Mouse (Mus musculus) cerebellum, adult 11-12 months (tissue): ENCODE results near the gene Efcab9.

Experiments
- DNase-seq: peaks from one replicate; pipeline ENCODE4 v3.0.0; 2022

The Efcab9 gene

GRCm38 (mm10) chr11:32531871-32532764 lies at the start of gene Efcab9:
Gene Efcab9 (minus strand): TSS chr11:32532081.
- peak; percentile 54 for DNase-seq

- DNase-seq, result no peak
Measured at GRCm38 (mm10) chr11:32581031-32581430, 49.1 kb upstream of the Efcab9 start.

GRCm38 (mm10) chr11:32580305-32580947 lies 48.5 kb upstream of the Efcab9 start:
- no peak for DNase-seq

- no peak for DNase-seq
Measured at GRCm38 (mm10) chr11:32576760-32577050, 44.8 kb upstream of the Efcab9 start.

GRCm38 (mm10) chr11:32575964-32576759 lies 44.3 kb upstream of the Efcab9 start:
- DNase-seq, result no peak

GRCm38 (mm10) chr11:32573669-32574068 lies 41.8 kb upstream of the Efcab9 start:
- no peak for DNase-seq

GRCm38 (mm10) chr11:32571103-32571502 lies 39.2 kb upstream of the Efcab9 start:
- no peak for DNase-seq

GRCm38 (mm10) chr11:32568637-32569293 lies 36.9 kb upstream of the Efcab9 start:
- no peak for DNase-seq

- no peak for DNase-seq
Measured at GRCm38 (mm10) chr11:32568060-32568459, 36.2 kb upstream of the Efcab9 start.

- no peak for DNase-seq
Measured at GRCm38 (mm10) chr11:32567000-32567855, 35.3 kb upstream of the Efcab9 start.

- no peak for DNase-seq
Measured at GRCm38 (mm10) chr11:32566184-32566583, 34.3 kb upstream of the Efcab9 start.

GRCm38 (mm10) chr11:32565088-32565487 lies 33.2 kb upstream of the Efcab9 start:
- DNase-seq, result no peak

- DNase-seq, result no peak
Measured at GRCm38 (mm10) chr11:32564629-32565028, 32.7 kb upstream of the Efcab9 start.

GRCm38 (mm10) chr11:32563660-32564059 lies 31.8 kb upstream of the Efcab9 start:
- DNase-seq, result no peak

GRCm38 (mm10) chr11:32562706-32563105 lies 30.8 kb upstream of the Efcab9 start:
- DNase-seq, result no peak

- DNase-seq, result no peak
Measured at GRCm38 (mm10) chr11:32561465-32562355, 29.8 kb upstream of the Efcab9 start.

GRCm38 (mm10) chr11:32560015-32560770 lies 28.3 kb upstream of the Efcab9 start:
- DNase-seq, result no peak

GRCm38 (mm10) chr11:32558677-32559076 lies 26.8 kb upstream of the Efcab9 start:
- no peak for DNase-seq

GRCm38 (mm10) chr11:32558026-32558425 lies 26.1 kb upstream of the Efcab9 start:
- no peak for DNase-seq

GRCm38 (mm10) chr11:32556333-32556990 lies 24.6 kb upstream of the Efcab9 start:
- no peak for DNase-seq
